Mouse (Mus musculus) kidney, postnatal 4 days (tissue): ENCODE measurements around the gene Upp2.

ENCODE experiments used
- DNase-seq, 2 experiments: peaks; one replicate each; pipeline ENCODE4 v3.0.0; 2021; ENCODE audit warnings: mixed read lengths in 2 of 2

The Upp2 gene

GRCm38 (mm10) chr2:58567066-58567810 is at the start of gene Upp2, which contains the start of gene Acvr1:
Gene Upp2 (plus strand): TSS chr2:58567298.
Gene Acvr1 (minus strand): TSS chr2:58567157.
- DNase-seq = peak; percentile 89 to 94

- DNase-seq = no peak
These were observed 48.6 kb upstream of the Upp2 start for GRCm38 (mm10) chr2:58518517-58518916.

GRCm38 (mm10) chr2:58520727-58521126 is 46.4 kb upstream of the Upp2 start:
- no peak for DNase-seq

- DNase-seq = no peak
These were observed 45.5 kb upstream of the Upp2 start for GRCm38 (mm10) chr2:58521621-58522020.

- DNase-seq = no peak
These were observed 44.0 kb upstream of the Upp2 start for GRCm38 (mm10) chr2:58523097-58523496.

GRCm38 (mm10) chr2:58523894-58524293 is 43.2 kb upstream of the Upp2 start:
- DNase-seq = no peak

- DNase-seq = no peak
These were observed 42.7 kb upstream of the Upp2 start for GRCm38 (mm10) chr2:58524356-58524755.

GRCm38 (mm10) chr2:58527786-58528185 is 39.3 kb upstream of the Upp2 start:
- DNase-seq = no peak

GRCm38 (mm10) chr2:58529384-58529783 is 37.7 kb upstream of the Upp2 start:
- no peak for DNase-seq

- DNase-seq = peak in 1 of 2 experiments; percentile 37
These were observed 37.1 kb upstream of the Upp2 start for GRCm38 (mm10) chr2:58529860-58530440.

GRCm38 (mm10) chr2:58530521-58530920 is 36.6 kb upstream of the Upp2 start:
- DNase-seq = no peak

GRCm38 (mm10) chr2:58532260-58532850 is 34.7 kb upstream of the Upp2 start:
- DNase-seq = peak; percentile 78 to 86

GRCm38 (mm10) chr2:58533521-58534001 is 33.5 kb upstream of the Upp2 start:
- peak in 1 of 2 experiments; percentile 31 for DNase-seq

GRCm38 (mm10) chr2:58534379-58534778 is 32.7 kb upstream of the Upp2 start:
- DNase-seq = no peak

GRCm38 (mm10) chr2:58535233-58535632 is 31.9 kb upstream of the Upp2 start:
- DNase-seq = peak; percentile 31 to 63

- no peak for DNase-seq
These were observed 30.3 kb upstream of the Upp2 start for GRCm38 (mm10) chr2:58536796-58537195.

GRCm38 (mm10) chr2:58538196-58538595 is 28.9 kb upstream of the Upp2 start:
- DNase-seq = no peak

- no peak for DNase-seq
These were observed 23.8 kb upstream of the Upp2 start for GRCm38 (mm10) chr2:58543252-58543651.

- DNase-seq = no peak
These were observed 22.7 kb upstream of the Upp2 start for GRCm38 (mm10) chr2:58544368-58544767.

- DNase-seq = no peak
These were observed 20.8 kb upstream of the Upp2 start for GRCm38 (mm10) chr2:58546264-58546663.

- DNase-seq = no peak
These were observed 18.2 kb upstream of the Upp2 start for GRCm38 (mm10) chr2:58548943-58549342.

GRCm38 (mm10) chr2:58549960-58550359 is 17.1 kb upstream of the Upp2 start:
- DNase-seq = no peak

- no peak for DNase-seq
These were observed 16.6 kb upstream of the Upp2 start for GRCm38 (mm10) chr2:58550488-58550887.

- no peak for DNase-seq
These were observed 15.2 kb upstream of the Upp2 start for GRCm38 (mm10) chr2:58551866-58552265.
